Mouse (Mus musculus): ENCODE results near the gene Palld. TPM values are rescaled to one million over a fixed set of nuclear protein-coding genes. Genes with fewer than 3 reads are reported as not detected.

The Palld gene
- polyA plus RNA-seq, 1 experiment from 2014 or later, result 166 TPM

- Histone ChIP-seq H3K36me3 (peaks cover 30% of the 10 kb centered on the region), H3K9ac (no peak overlapping the region), H3K4me1 (peaks cover 15% of the 10 kb centered on the region), H3K4me3 (no peak overlapping the region), H3K27me3 (replicated peaks) (no peaks in the 10 kb centered on the region), H3K27ac (replicated peaks) (no peak overlapping the region), H3K4me2 (no peak overlapping the region), H3K9me3 (no peaks in the 10 kb centered on the region)
- ATAC-seq (ENCODE audit: extremely low read depth, insufficient number of reproducible peaks, low FRiP score, low TSS enrichment), result no peak
- 84% methylated on average over 7 of the region's 7 CpGs for WGBS
These were observed 37.1 kb downstream of the Palld start for GRCm38 (mm10) chr8:61865365-61865764.

- Histone ChIP-seq H3K4me2 (peak overlapping the region; percentile 11; the same call in 1 of the 2 replicates), H3K36me3 (peaks cover 16% of the 10 kb centered on the region), H3K4me3 (no peak overlapping the region), H3K27me3 (replicated peaks) (no peaks in the 10 kb centered on the region), H3K4me1 (peaks cover 59% of the 10 kb centered on the region), H3K9me3 (no peaks in the 10 kb centered on the region), H3K9ac (no peak overlapping the region), H3K27ac (replicated peaks) (peak overlapping the region; percentile 37)
- ATAC-seq (ENCODE audit: extremely low read depth, insufficient number of reproducible peaks, low FRiP score, low TSS enrichment), result no peak
- 18% methylated on average over 4 of the region's 4 CpGs for WGBS
These were observed 51.2 kb downstream of the Palld start for GRCm38 (mm10) chr8:61851270-61851669.

- Histone ChIP-seq H3K27me3 (replicated peaks) (no peaks in the 10 kb centered on the region), H3K4me3 (no peak overlapping the region), H3K9ac (peak overlapping the region; percentile 12; the same call in 1 of the 2 replicates), H3K4me1 (peaks cover 76% of the 10 kb centered on the region), H3K4me2 (no peak overlapping the region), H3K27ac (replicated peaks) (peak overlapping the region; percentile 70), H3K36me3 (peaks cover 10% of the 10 kb centered on the region), H3K9me3 (no peaks in the 10 kb centered on the region)
- WGBS, result 30% methylated on average over 7 of the region's 7 CpGs
- ATAC-seq (ENCODE audit: extremely low read depth, insufficient number of reproducible peaks, low FRiP score, low TSS enrichment), result no peak
These were observed 53.8 kb downstream of the Palld start for GRCm38 (mm10) chr8:61848581-61849162.

- Histone ChIP-seq H3K36me3 (peaks cover 10% of the 10 kb centered on the region), H3K4me2 (no peak overlapping the region), H3K27ac (replicated peaks) (peak overlapping the region; percentile 24; the same call in 1 of the 2 replicates), H3K4me3 (no peak overlapping the region), H3K4me1 (peaks cover 73% of the 10 kb centered on the region), H3K27me3 (replicated peaks) (no peaks in the 10 kb centered on the region), H3K9me3 (no peaks in the 10 kb centered on the region), H3K9ac (no peak overlapping the region)
- ATAC-seq (ENCODE audit: extremely low read depth, insufficient number of reproducible peaks, low FRiP score, low TSS enrichment), result no peak
- 56% methylated on average over 5 of the region's 5 CpGs for WGBS
These were observed 55.0 kb downstream of the Palld start for GRCm38 (mm10) chr8:61847494-61847893.

GRCm38 (mm10) chr8:61844992-61845391, 57.5 kb downstream of the Palld start:
- Histone ChIP-seq H3K27me3 (replicated peaks) (no peaks in the 10 kb centered on the region), H3K4me2 (no peak overlapping the region), H3K27ac (replicated peaks) (0 out of 2 replicates have a peak overlapping the region, but pooled peaks have one; percentile 0), H3K9ac (no peak overlapping the region), H3K36me3 (peaks cover 11% of the 10 kb centered on the region), H3K4me3 (no peak overlapping the region), H3K9me3 (no peaks in the 10 kb centered on the region), H3K4me1 (peaks cover 55% of the 10 kb centered on the region)
- WGBS, result 77% methylated on average over 2 of the region's 2 CpGs
- no peak for ATAC-seq (ENCODE audit: extremely low read depth, insufficient number of reproducible peaks, low FRiP score, low TSS enrichment)

GRCm38 (mm10) chr8:61844575-61844974, 57.9 kb downstream of the Palld start:
- no peak overlapping the region for H3K4me2 ChIP-seq
- 64% methylated on average over 4 of the region's 4 CpGs for WGBS
- peaks cover 51% of the 10 kb centered on the region for H3K4me1 ChIP-seq
- no peaks in the 10 kb centered on the region for H3K9me3 ChIP-seq
- no peak overlapping the region for H3K9ac ChIP-seq
- no peak overlapping the region for H3K4me3 ChIP-seq
- H3K36me3 ChIP-seq, result peaks cover 15% of the 10 kb centered on the region
- H3K27ac ChIP-seq (replicated peaks), result 0 out of 2 replicates have a peak overlapping the region, but pooled peaks have one; percentile 0
- no peaks in the 10 kb centered on the region for H3K27me3 ChIP-seq (replicated peaks)
- ATAC-seq (ENCODE audit: extremely low read depth, insufficient number of reproducible peaks, low FRiP score, low TSS enrichment), result no peak

GRCm38 (mm10) chr8:61843776-61844175, 58.7 kb downstream of the Palld start:
- Histone ChIP-seq H3K27me3 (replicated peaks) (no peaks in the 10 kb centered on the region), H3K36me3 (peaks cover 15% of the 10 kb centered on the region), H3K9ac (no peak overlapping the region), H3K4me2 (no peak overlapping the region), H3K4me3 (no peak overlapping the region), H3K27ac (replicated peaks) (no peak overlapping the region; the same call in none of the 2 replicates), H3K4me1 (peaks cover 43% of the 10 kb centered on the region), H3K9me3 (no peaks in the 10 kb centered on the region)
- WGBS, result 60% methylated on average over 8 of the region's 8 CpGs
- no peak for ATAC-seq (ENCODE audit: extremely low read depth, insufficient number of reproducible peaks, low FRiP score, low TSS enrichment)

GRCm38 (mm10) chr8:61833211-61833610, 69.3 kb downstream of the Palld start:
- 59% methylated on average over 3 of the region's 3 CpGs for WGBS
- no peaks in the 10 kb centered on the region for H3K9me3 ChIP-seq
- no peaks in the 10 kb centered on the region for H3K36me3 ChIP-seq
- peak overlapping the region; percentile 39; the same call in 1 of the 2 replicates for H3K27ac ChIP-seq (replicated peaks)
- H3K27me3 ChIP-seq (replicated peaks), result no peaks in the 10 kb centered on the region
- peaks cover 53% of the 10 kb centered on the region for H3K4me1 ChIP-seq
- H3K4me2 ChIP-seq, result no peak overlapping the region
- peak; percentile 25; the same call in 1 of the 2 replicates for ATAC-seq (ENCODE audit: extremely low read depth, insufficient number of reproducible peaks, low FRiP score, low TSS enrichment)
- H3K4me3 ChIP-seq, result no peak overlapping the region
- peak overlapping the region; percentile 28; the same call in 1 of the 2 replicates for H3K9ac ChIP-seq

- H3K36me3 ChIP-seq, result no peaks in the 10 kb centered on the region
- no peaks in the 10 kb centered on the region for H3K27me3 ChIP-seq (replicated peaks)
- WGBS, result 56% methylated on average over 4 of the region's 4 CpGs
- peaks cover 53% of the 10 kb centered on the region for H3K4me1 ChIP-seq
- peak overlapping the region; percentile 13; the same call in 1 of the 2 replicates for H3K27ac ChIP-seq (replicated peaks)
- no peak for ATAC-seq (ENCODE audit: extremely low read depth, insufficient number of reproducible peaks, low FRiP score, low TSS enrichment)
- no peak overlapping the region for H3K4me3 ChIP-seq
- no peak overlapping the region for H3K4me2 ChIP-seq
- no peaks in the 10 kb centered on the region for H3K9me3 ChIP-seq
- H3K9ac ChIP-seq, result no peak overlapping the region
These were observed 70.5 kb downstream of the Palld start for GRCm38 (mm10) chr8:61831944-61832343.

- Histone ChIP-seq H3K4me2 (no peak overlapping the region), H3K9ac (no peak overlapping the region), H3K27me3 (replicated peaks) (no peaks in the 10 kb centered on the region), H3K36me3 (no peaks in the 10 kb centered on the region), H3K4me3 (no peak overlapping the region), H3K4me1 (peaks cover 51% of the 10 kb centered on the region), H3K9me3 (no peaks in the 10 kb centered on the region), H3K27ac (replicated peaks) (peak overlapping the region; percentile 13; the same call in 1 of the 2 replicates)
- WGBS, result 19% methylated on average over 6 of the region's 6 CpGs
- no peak for ATAC-seq (ENCODE audit: extremely low read depth, insufficient number of reproducible peaks, low FRiP score, low TSS enrichment)
These were observed 71.7 kb downstream of the Palld start for GRCm38 (mm10) chr8:61830821-61831220.

GRCm38 (mm10) chr8:61824563-61824962, 77.9 kb downstream of the Palld start:
- Histone ChIP-seq H3K36me3 (peaks cover 3% of the 10 kb centered on the region; the same call in 1 of the 2 replicates), H3K4me3 (no peak overlapping the region), H3K27me3 (replicated peaks) (no peaks in the 10 kb centered on the region), H3K9ac (no peak overlapping the region), H3K9me3 (no peaks in the 10 kb centered on the region), H3K4me2 (peak overlapping the region; percentile 11; the same call in 1 of the 2 replicates), H3K4me1 (peaks cover 33% of the 10 kb centered on the region), H3K27ac (replicated peaks) (0 out of 2 replicates have a peak overlapping the region, but pooled peaks have one; percentile 3)
- 26% methylated on average over 3 of the region's 3 CpGs for WGBS
- peak; percentile 31; the same call in 1 of the 2 replicates for ATAC-seq (ENCODE audit: extremely low read depth, insufficient number of reproducible peaks, low FRiP score, low TSS enrichment)

- Histone ChIP-seq H3K9ac (no peak overlapping the region), H3K27ac (replicated peaks) (0 out of 2 replicates have a peak overlapping the region, but pooled peaks have one; percentile 20), H3K4me1 (peaks cover 33% of the 10 kb centered on the region), H3K36me3 (peaks cover 6% of the 10 kb centered on the region; the same call in 1 of the 2 replicates), H3K27me3 (replicated peaks) (no peaks in the 10 kb centered on the region), H3K4me3 (no peak overlapping the region), H3K4me2 (no peak overlapping the region), H3K9me3 (no peaks in the 10 kb centered on the region)
- no peak for ATAC-seq (ENCODE audit: extremely low read depth, insufficient number of reproducible peaks, low FRiP score, low TSS enrichment)
- 55% methylated on average over 5 of the region's 5 CpGs for WGBS
These were observed 79.3 kb downstream of the Palld start for GRCm38 (mm10) chr8:61823157-61823556.

Measured in heart, embryonic 13.5 days (tissue).